Mouse (Mus musculus) large intestine, adult 2 months (tissue): ENCODE results near the gene Olfr533. TPM values are rescaled to one million over a fixed set of nuclear protein-coding genes. Genes with fewer than 3 reads are reported as not detected.
"Not testable (repeated sequence)": the region's sequence is repeated elsewhere in the genome, so short reads cannot be mapped to it uniquely, and the experiment has no call there.

ENCODE experiments used
- DNase-seq: peaks from one replicate; pipeline ENCODE4 v3.0.0-alpha.2; 2012; ENCODE audit warnings: low read depth, low spot score
- WGBS: fragments of 180-500 bp; shearing (Covaris S2); methylation state at CpG from one replicate; pipeline ENCODE4 v1.1.7; 2018; 5-methylcytosine and 5-hydroxymethylcytosine counted together
- polyA plus RNA-seq: library from polyadenylated mRNA; depleted of rRNA; stranded (reverse); fragments of >200 nt; gene quantifications from 2 replicates; pipeline ENCODE4 v1.2.3, GENCODE M21; 2012; rRNA removed

The Olfr533 gene
- polyA plus RNA-seq, result not detected in 2 replicates

GRCm38 (mm10) chr7:140463070-140463469 is at the start of gene Olfr533:
Gene Olfr533 (plus strand): TSS chr7:140463370.
- 75% methylated on average over 1 of the region's 1 CpGs for WGBS
- not testable (repeated sequence) for DNase-seq

GRCm38 (mm10) chr7:140421539-140421938 is 41.6 kb upstream of the Olfr533 start, which contains the start of gene Olfr532:
Gene Olfr532 (minus strand): TSS chr7:140421639.
- WGBS, result 84% methylated on average over 1 of the region's 1 CpGs
- DNase-seq, result no peak

GRCm38 (mm10) chr7:140443141-140443540 is 20.0 kb upstream of the Olfr533 start:
- 84% methylated on average over 1 of the region's 1 CpGs for WGBS
- DNase-seq, result no peak

- DNase-seq, result no peak
- WGBS, result 60% methylated on average over 1 of the region's 1 CpGs
Observed at GRCm38 (mm10) chr7:140477886-140478285, 14.7 kb downstream of the Olfr533 start.

GRCm38 (mm10) chr7:140478733-140479132 is 15.6 kb downstream of the Olfr533 start:
- WGBS, result 90% methylated on average over 1 of the region's 1 CpGs
- no peak for DNase-seq

GRCm38 (mm10) chr7:140483916-140484315 is 20.7 kb downstream of the Olfr533 start, which contains the start of gene Olfr535:
Gene Olfr535 (plus strand): TSS chr7:140484216.
- WGBS, result 83% methylated on average over 1 of the region's 1 CpGs
- no peak for DNase-seq

- WGBS, result 85% methylated on average over 1 of the region's 1 CpGs
- DNase-seq, result no peak
Observed at GRCm38 (mm10) chr7:140488981-140489380, 25.8 kb downstream of the Olfr533 start.

GRCm38 (mm10) chr7:140494231-140494630 is 31.1 kb downstream of the Olfr533 start:
- no peak for DNase-seq
- WGBS, result 11% methylated on average over 2 of the region's 2 CpGs

- DNase-seq, result peak; percentile 14
Observed at GRCm38 (mm10) chr7:140494702-140495101, 31.5 kb downstream of the Olfr533 start.

GRCm38 (mm10) chr7:140507346-140508021 is 44.3 kb downstream of the Olfr533 start, which contains the start of gene Olfr536:
Gene Olfr536 (minus strand): TSS chr7:140507396.
- DNase-seq, result not testable (repeated sequence)
- WGBS, result 66% methylated on average over 2 of the region's 2 CpGs

Other genes with a start within 250 kb of the Olfr533 start
- gene Cd163l1, start 245.1 kb upstream of the Olfr533 start, polyA plus RNA-seq, result 0.43 and 0.78 TPM in 2 replicates
- gene 5830411N06Rik, start 216.1 kb upstream of the Olfr533 start, polyA plus RNA-seq, result 0.51 and 0.71 TPM in 2 replicates
- not detected in 2 replicates for gene Olfr525, start 142.5 kb upstream of the Olfr533 start, polyA plus RNA-seq
- gene Olfr527, start 129.4 kb upstream of the Olfr533 start, polyA plus RNA-seq, result not detected in 2 replicates
- gene Olfr60, start 101.7 kb upstream of the Olfr533 start, polyA plus RNA-seq, result 0.57 and 0.93 TPM in 2 replicates
- gene Olfr530, start 87.0 kb upstream of the Olfr533 start, polyA plus RNA-seq, result 0.10 TPM in 1 of 2 replicates, not detected in the other
- gene Olfr531, start 60.5 kb upstream of the Olfr533 start, polyA plus RNA-seq, result not detected in 2 replicates
- gene Olfr532, start 41.7 kb upstream of the Olfr533 start, polyA plus RNA-seq, result not detected in 2 replicates
- gene Olfr535, start 20.8 kb downstream of the Olfr533 start, polyA plus RNA-seq, result not detected in 2 replicates
- gene Olfr536, start 44.0 kb downstream of the Olfr533 start, polyA plus RNA-seq, result not detected in 2 replicates
- not detected in 2 replicates for gene Olfr538, start 104.5 kb downstream of the Olfr533 start, polyA plus RNA-seq
- gene Olfr46, start 137.9 kb downstream of the Olfr533 start, polyA plus RNA-seq, result not detected in 2 replicates
- gene Olfr61, start 165.6 kb downstream of the Olfr533 start, polyA plus RNA-seq, result not detected in 2 replicates
- gene Olfr53, start 183.1 kb downstream of the Olfr533 start, polyA plus RNA-seq, result not detected in 2 replicates
- not detected in 2 replicates for gene Olfr539, start 196.6 kb downstream of the Olfr533 start, polyA plus RNA-seq
- not detected in 2 replicates for gene Olfr45, start 218.6 kb downstream of the Olfr533 start, polyA plus RNA-seq
- not detected in 2 replicates for gene Olfr541, start 233.9 kb downstream of the Olfr533 start, polyA plus RNA-seq